In genomic region chr13:117334125-117334524, GRCm38 (mm10) we compare ENCODE assay signal across 9 mouse cellular contexts.
DNase-seq lines count a peak whose midpoint lies in the region; ATAC-seq and TF ChIP-seq lines count a peak whose summit lies in the region.
"Had no signal": no experiment of that assay in that cellular context is flagged by ENCODE, and none has a peak within 500 bp of the region (broad histone marks: within the 10 kb centered on the region; RNA-seq: fewer than 3 reads in every experiment).

No protein-coding gene starts in this region.

- DNase-seq in embryonic facial prominence, embryonic 11.5 days (ENCODE audit: low spot score) = peak; percentile 67
- DNase-seq in embryonic facial prominence, embryonic 10.5 days (ENCODE audit: low spot score) = no peak
- DNase-seq in limb, embryonic 14.5 days (ENCODE audit: low spot score) = peak; percentile 70
- DNase-seq in limb, embryonic 10.5 days (ENCODE audit: low spot score) = no peak
- peak; percentile 72 for DNase-seq in NIH3T3 (ENCODE audit: low read depth)
- no peak for DNase-seq in urinary bladder, adult 18-20 months (ENCODE audit: low spot score in 2 of 2)
- no peak for DNase-seq in adrenal gland, postnatal 4 days (ENCODE audit: low spot score in 2 of 2)
- DNase-seq: heart, adult 11 months had no signal

- H3K9me3 ChIP-seq in embryonic facial prominence, embryonic 11.5 days (replicated peaks; ENCODE audit: control insufficient read depth, low read length) = no peaks in the 10 kb centered on the region
- H3K9me3 ChIP-seq in embryonic facial prominence, embryonic 10.5 days = no peaks in the 10 kb centered on the region
- no peaks in the 10 kb centered on the region for H3K9me3 ChIP-seq in limb, embryonic 14.5 days (ENCODE audit: control insufficient read depth, low read length)
- H3K9me3 ChIP-seq in limb, embryonic 10.5 days (replicated peaks) = no peaks in the 10 kb centered on the region

- TF ChIP-seq POLR2A in limb, embryonic 14.5 days (IDR thresholded peaks at IDR 0.05; ENCODE audit: borderline replicate concordance, extremely low read depth, insufficient read depth, insufficient read length) = no peak

- no peak for ATAC-seq in embryonic facial prominence, embryonic 11.5 days (replicated peaks; ENCODE audit: insufficient number of reproducible peaks, low FRiP score, low TSS enrichment, low read depth)
- ATAC-seq in limb, embryonic 14.5 days (ENCODE audit: low FRiP score, low read depth) = no peak
- ATAC-seq in megakaryocyte progenitor cell, adult 5-6 weeks (replicated peaks; ENCODE audit: poor library complexity) = peak; percentile 72

- H3K9ac ChIP-seq in embryonic facial prominence, embryonic 11.5 days (replicated peaks; ENCODE audit: low read length) = no peak overlapping the region
- H3K9ac ChIP-seq in limb, embryonic 14.5 days (ENCODE audit: low read depth, low read length, severe bottlenecking) = no peak overlapping the region

- no peaks in the 10 kb centered on the region for H3K4me1 ChIP-seq in embryonic facial prominence, embryonic 11.5 days (ENCODE audit: control insufficient read depth, insufficient read depth, low read length)
- no peaks in the 10 kb centered on the region for H3K4me1 ChIP-seq in embryonic facial prominence, embryonic 10.5 days
- no peaks in the 10 kb centered on the region for H3K4me1 ChIP-seq in limb, embryonic 14.5 days (ENCODE audit: control insufficient read depth, insufficient read depth, low read length)
- no peaks in the 10 kb centered on the region for H3K4me1 ChIP-seq in limb, embryonic 10.5 days

- no peaks in the 10 kb centered on the region for H3K36me3 ChIP-seq in embryonic facial prominence, embryonic 11.5 days (replicated peaks; ENCODE audit: control insufficient read depth, insufficient read depth, low read depth, low read length)
- H3K36me3 ChIP-seq in embryonic facial prominence, embryonic 10.5 days (replicated peaks) = no peaks in the 10 kb centered on the region
- H3K36me3 ChIP-seq in limb, embryonic 14.5 days (ENCODE audit: control insufficient read depth, insufficient read depth, low read length) = no peaks in the 10 kb centered on the region
- H3K36me3 ChIP-seq in limb, embryonic 10.5 days = no peaks in the 10 kb centered on the region

- no peaks in the 10 kb centered on the region for H3K27me3 ChIP-seq in embryonic facial prominence, embryonic 11.5 days (ENCODE audit: control insufficient read depth, insufficient read depth, low read length)
- H3K27me3 ChIP-seq in embryonic facial prominence, embryonic 10.5 days (replicated peaks; ENCODE audit: low read depth, poor library complexity, severe bottlenecking) = no peaks in the 10 kb centered on the region
- H3K27me3 ChIP-seq in limb, embryonic 14.5 days (ENCODE audit: control insufficient read depth, insufficient read depth, low read length) = no peaks in the 10 kb centered on the region
- H3K27me3 ChIP-seq in limb, embryonic 10.5 days (ENCODE audit: low read depth, poor library complexity, severe bottlenecking) = no peaks in the 10 kb centered on the region

- H3K4me3 ChIP-seq in embryonic facial prominence, embryonic 11.5 days (ENCODE audit: low read depth, low read length) = no peak overlapping the region
- no peak overlapping the region for H3K4me3 ChIP-seq in embryonic facial prominence, embryonic 10.5 days
- H3K4me3 ChIP-seq in limb, embryonic 14.5 days (replicated peaks; ENCODE audit: low read length) = no peak overlapping the region
- H3K4me3 ChIP-seq in limb, embryonic 10.5 days = no peak overlapping the region

- H3K4me2 ChIP-seq in embryonic facial prominence, embryonic 11.5 days (ENCODE audit: low read depth, low read length) = no peak overlapping the region
- no peak overlapping the region for H3K4me2 ChIP-seq in limb, embryonic 14.5 days (replicated peaks; ENCODE audit: low read depth, low read length, severe bottlenecking)

- H3K27ac ChIP-seq in embryonic facial prominence, embryonic 11.5 days (replicated peaks; ENCODE audit: low read depth, low read length) = no peak overlapping the region
- no peak overlapping the region for H3K27ac ChIP-seq in embryonic facial prominence, embryonic 10.5 days (replicated peaks)
- H3K27ac ChIP-seq in limb, embryonic 14.5 days (replicated peaks; ENCODE audit: low read depth, low read length) = no peak overlapping the region
- H3K27ac ChIP-seq in limb, embryonic 10.5 days = no peak overlapping the region

- WGBS in embryonic facial prominence, embryonic 11.5 days = 18% methylated on average over 1 of the region's 1 CpGs
- WGBS in embryonic facial prominence, embryonic 10.5 days = 24% methylated on average over 1 of the region's 1 CpGs
- 23% methylated on average over 1 of the region's 1 CpGs for WGBS in limb, embryonic 14.5 days
- WGBS in limb, embryonic 10.5 days = 35% methylated on average over 1 of the region's 1 CpGs

Comparison
In these comparisons a context has a peak if more than half of its experiments do, and no peak if none do; other contexts are left out.
1. DNase-seq: peak in embryonic facial prominence, embryonic 11.5 days (single experiment), limb, embryonic 14.5 days (single experiment) and NIH3T3 (single experiment); none in embryonic facial prominence, embryonic 10.5 days (single experiment), limb, embryonic 10.5 days (single experiment), urinary bladder, adult 18-20 months (0 of 2) and adrenal gland, postnatal 4 days (0 of 2).